Mouse (Mus musculus) G1E (cell line): ENCODE data around the gene Ugp2.

Experiments used
- CTCF ChIP-seq: IDR thresholded peaks from 2 replicates; pipeline ENCODE4 v1.5.1; 2012; ENCODE audit warnings: low read depth, low read length, inconsistent platforms, mixed read lengths
- GATA1 ChIP-seq: IDR thresholded peaks from 2 replicates; pipeline ENCODE4 v1.6.1; 2012; ENCODE audit warnings: borderline replicate concordance, low read length, inconsistent platforms, mixed read lengths
- POLR2AphosphoS5 ChIP-seq: IDR thresholded peaks from 2 replicates; pipeline ENCODE4 v1.6.1; 2012; ENCODE audit warnings: low read depth, low read length, inconsistent platforms; ENCODE audit not compliant: insufficient replicate concordance

DNA sequence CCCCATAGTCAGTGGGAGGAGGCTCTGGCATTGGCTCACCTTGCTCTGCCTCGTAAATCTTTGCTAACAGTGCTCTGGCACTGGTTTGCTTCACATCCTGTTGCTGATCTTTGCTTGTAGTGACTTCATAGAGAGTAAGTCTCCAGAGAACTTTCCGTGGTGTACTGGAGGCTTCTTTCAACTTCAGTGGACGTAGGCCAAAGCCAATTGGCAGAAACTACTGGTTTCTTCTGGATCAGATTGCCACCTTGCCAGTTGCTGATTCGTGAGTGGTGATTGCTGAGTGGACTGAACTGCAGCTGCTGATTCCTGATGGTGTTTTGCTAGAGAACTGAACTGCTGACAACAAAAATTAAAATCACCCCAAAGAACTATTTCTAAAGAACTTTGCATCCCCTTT, 15.8 kb upstream of the Ugp2 start:
- TF ChIP-seq CTCF = no peak
- TF ChIP-seq GATA1 = no peak
- no peak for TF ChIP-seq POLR2AphosphoS5
